Comparison of ENCODE assay signal across 8 mouse cellular contexts in genomic region chr9:55150279-55150726, GRCm38 (mm10). TPM values are rescaled to one million over a fixed set of nuclear protein-coding genes. Genes with fewer than 3 reads are reported as not detected.
A peak's percentile ranks its signal among the peaks of the same experiment; 100 is the strongest.
DNase-seq lines count a peak whose midpoint lies in the region; ATAC-seq and TF ChIP-seq lines count a peak whose summit lies in the region.

No protein-coding gene starts in this region.

- H3K9me3 ChIP-seq in liver, postnatal 0 days (ENCODE audit: low read length): no peaks in the 10 kb centered on the region
- no peaks in the 10 kb centered on the region for H3K9me3 ChIP-seq in stomach, embryonic 15.5 days

- peak overlapping the region; percentile 96 for H3K4me2 ChIP-seq in liver, postnatal 0 days (ENCODE audit: low read depth, low read length)
- H3K4me2 ChIP-seq in stomach, embryonic 15.5 days: peak overlapping the region; percentile 92

- H3K27ac ChIP-seq in liver, postnatal 0 days (ENCODE audit: low read depth): peak overlapping the region; percentile 82; the same call in 1 of the 2 replicates
- peak overlapping the region; percentile 28; the same call in 1 of the 2 replicates for H3K27ac ChIP-seq in stomach, embryonic 15.5 days

- peaks cover 21% of the 10 kb centered on the region for H3K4me1 ChIP-seq in liver, postnatal 0 days (ENCODE audit: insufficient read depth)
- peaks cover 4% of the 10 kb centered on the region; the same call in 1 of the 2 replicates for H3K4me1 ChIP-seq in stomach, embryonic 15.5 days

- H3K9ac ChIP-seq in liver, postnatal 0 days (replicated peaks): peak overlapping the region; percentile 90
- H3K9ac ChIP-seq in stomach, embryonic 15.5 days: peak overlapping the region; percentile 56; the same call in 1 of the 2 replicates

- no peak for TF ChIP-seq CTCF in liver, postnatal 0 days (IDR thresholded peaks at IDR 0.05; ENCODE audit: low read depth)

- peak; percentile 16; the same call in 1 of the 2 replicates for ATAC-seq in liver, postnatal 0 days
- ATAC-seq in stomach, embryonic 15.5 days (ENCODE audit: insufficient read depth, low FRiP score, low read depth): no peak
- ATAC-seq in activated CD4-positive, CD25-positive, alpha-beta regulatory T cell, adult 4 months: no peak

- peak overlapping the region; percentile 85 for H3K4me3 ChIP-seq in liver, postnatal 0 days (ENCODE audit: low read depth, low read length)
- H3K4me3 ChIP-seq in stomach, embryonic 15.5 days (replicated peaks): peak overlapping the region; percentile 62

- TF ChIP-seq EP300 in liver, postnatal 0 days (IDR thresholded peaks at IDR 0.05; ENCODE audit: low read depth): no peak

- H3K27me3 ChIP-seq in liver, postnatal 0 days (ENCODE audit: insufficient read depth, low read length): no peaks in the 10 kb centered on the region
- H3K27me3 ChIP-seq in stomach, embryonic 15.5 days (replicated peaks): no peaks in the 10 kb centered on the region

- DNase-seq in embryo, embryonic 10.5 days (ENCODE audit: low spot score): peak; percentile 39
- DNase-seq in embryo, embryonic 9.5 days (ENCODE audit: extremely low spot score): no peak
- DNase-seq in urinary bladder, postnatal 25 days (ENCODE audit: low spot score): peak; percentile 11
- no peak for DNase-seq in urinary bladder, adult 18-20 months (ENCODE audit: low spot score in 2 of 2)
- peak; percentile 11 for DNase-seq in heart, postnatal 4 days
- DNase-seq in liver, postnatal 0 days: no peak

- H3K36me3 ChIP-seq in liver, postnatal 0 days (replicated peaks; ENCODE audit: insufficient read depth, low read length): no peaks in the 10 kb centered on the region
- no peaks in the 10 kb centered on the region for H3K36me3 ChIP-seq in stomach, embryonic 15.5 days

- WGBS in liver, postnatal 0 days (ENCODE audit: insufficient replicate concordance): 2% methylated on average over 13 of the region's 13 CpGs
- under 1% methylated on average over 13 of the region's 13 CpGs for WGBS in stomach, embryonic 15.5 days

RNA-seq across cellular contexts. Expression of gene Ube2q2, which starts 1.6 kb away (rescaled TPM):
- total RNA-seq in heart, postnatal 4 days (2021): 10 to 100 TPM; 29.2 to 31.4 TPM
- 7.7 and 8.3 TPM in 2 replicates for polyA plus RNA-seq in liver, postnatal 0 days (2015; fragmentation: Nextera tagmentation; extraction: Ambion mirVana)
- polyA plus RNA-seq in stomach, embryonic 15.5 days (2015; fragmentation: Nextera tagmentation; extraction: Ambion mirVana): 31.1 and 32.5 TPM in 2 replicates
- 10 to 100 TPM in 1 of 2 experiments, 1 to 10 TPM in 1; 9.3 to 13.0 TPM for polyA plus RNA-seq in activated CD4-positive, CD25-positive, alpha-beta regulatory T cell, adult 4 months (2017; shearing (Covaris generic))

RNA-seq across cellular contexts. Expression of gene Fbxo22, which starts 58.4 kb away (rescaled TPM):
- total RNA-seq in heart, postnatal 4 days (2021): 10 to 100 TPM; 33.7 to 33.8 TPM
- 23.1 and 25.0 TPM in 2 replicates for polyA plus RNA-seq in liver, postnatal 0 days (2015; fragmentation: Nextera tagmentation; extraction: Ambion mirVana)
- 49.2 and 60.8 TPM in 2 replicates for polyA plus RNA-seq in stomach, embryonic 15.5 days (2015; fragmentation: Nextera tagmentation; extraction: Ambion mirVana)
- polyA plus RNA-seq in activated CD4-positive, CD25-positive, alpha-beta regulatory T cell, adult 4 months (2017; shearing (Covaris generic)): 10 to 100 TPM; 44.7 to 50.1 TPM

Comparison
In these comparisons a context has a peak if more than half of its experiments do, and no peak if none do; other contexts are left out.
1. DNase-seq: peak in embryo, embryonic 10.5 days (single experiment), urinary bladder, postnatal 25 days (single experiment) and heart, postnatal 4 days (single experiment); none in embryo, embryonic 9.5 days (single experiment), urinary bladder, adult 18-20 months (0 of 2) and liver, postnatal 0 days (single experiment).